Mouse (Mus musculus) small intestine, adult 2 months (tissue): ENCODE measurements at regions not wholly inside any gene's neighbourhood (a gene's known extent, or its start where the extent isn't known, plus 50 kb on each side); places are given as distances from the start of the nearest gene placed in this dataset.

Experiments used
- H3K27ac ChIP-seq: fragments of 200-500 bp; 2 replicates; pipeline ENCODE4 v1.5.1; 2012; ENCODE audit warnings: low read depth, low read length, control low read depth, inconsistent platforms; ENCODE audit not compliant: insufficient read depth
- H3K27me3 ChIP-seq: fragments of 200-500 bp; 2 replicates; pipeline ENCODE4 v1.6.1; 2012; ENCODE audit warnings: mild to moderate bottlenecking, moderate library complexity, low read length, inconsistent platforms; ENCODE audit not compliant: control insufficient read depth, insufficient read depth
- H3K36me3 ChIP-seq: fragments of 200-500 bp; 2 replicates; pipeline ENCODE4 v1.6.1; 2012; ENCODE audit warnings: mild to moderate bottlenecking, low read length, control low read depth, inconsistent platforms; ENCODE audit not compliant: control insufficient read depth, insufficient read depth
- H3K4me1 ChIP-seq: fragments of 200-500 bp; 2 replicates; pipeline ENCODE4 v1.6.1; 2012; ENCODE audit warnings: low read length, inconsistent platforms, mixed read lengths; ENCODE audit not compliant: control insufficient read depth, insufficient read depth, insufficient read length
- H3K4me3 ChIP-seq: fragments of 200-500 bp; 2 replicates; pipeline ENCODE4 v1.5.1; 2012; ENCODE audit warnings: low read depth, mild to moderate bottlenecking, control low read depth, inconsistent platforms, low read length, moderate library complexity
- CTCF ChIP-seq: fragments of 200-500 bp; IDR thresholded peaks from 2 replicates; pipeline ENCODE4 v1.5.1; 2012; ENCODE audit warnings: low read depth, mild to moderate bottlenecking, control low read depth, inconsistent platforms, low read length, moderate library complexity, mixed read lengths; ENCODE audit not compliant: insufficient replicate concordance, insufficient read length; ENCODE audit errors: extremely low read depth
- POLR2A ChIP-seq: fragments of 200-500 bp; IDR thresholded peaks from 2 replicates; pipeline ENCODE4 v1.6.1; 2012; ENCODE audit warnings: low read depth, mild to moderate bottlenecking, control low read depth, inconsistent platforms, low read length, moderate library complexity
- WGBS: fragments of 180-500 bp; shearing (Covaris S2); methylation state at CpG from one replicate; pipeline ENCODE4 v1.1.7; 2018; 5-methylcytosine and 5-hydroxymethylcytosine counted together

DNA sequence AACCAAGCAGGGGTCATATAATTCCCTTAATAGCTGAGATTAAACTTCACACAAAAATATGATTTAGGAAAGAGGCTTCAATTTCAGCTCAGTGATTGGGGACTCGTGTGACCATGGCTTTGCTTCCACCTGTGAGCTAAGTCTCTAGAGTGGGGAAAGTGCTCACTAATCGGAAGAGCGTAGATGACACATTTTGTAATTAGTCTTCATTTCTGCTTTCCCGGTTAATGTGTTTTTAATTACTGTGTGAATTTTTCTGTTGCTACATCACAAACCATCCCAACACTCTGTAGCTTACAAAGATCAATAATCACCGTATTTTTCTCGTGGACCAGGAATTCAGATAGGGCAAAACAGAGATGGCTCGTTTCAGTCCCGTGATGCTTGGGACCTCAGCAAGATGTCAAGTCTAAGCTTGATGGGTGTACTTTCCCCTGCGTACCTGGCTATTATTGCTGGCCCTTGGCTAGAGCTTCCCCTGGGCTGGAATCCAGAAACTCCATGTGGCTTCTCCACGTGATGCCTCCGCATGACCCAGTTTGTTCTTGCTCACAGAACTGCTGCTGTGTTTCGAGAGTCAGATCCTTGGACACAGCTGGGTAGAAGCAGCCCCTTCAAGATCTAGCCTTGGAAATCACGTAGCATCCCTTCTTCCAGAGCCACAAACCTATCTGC lies 107.3 kb downstream of the Bdh1 start:
- Histone ChIP-seq H3K4me1 (peaks cover 4% of the 10 kb centered on the region; the same call in 1 of the 2 replicates), H3K27ac (no peak overlapping the region), H3K36me3 (no peaks in the 10 kb centered on the region), H3K4me3 (no peak overlapping the region), H3K27me3 (no peaks in the 10 kb centered on the region)
- no peak for TF ChIP-seq CTCF
- TF ChIP-seq POLR2A = no peak
- 79% methylated on average over 13 of the region's 13 CpGs for WGBS

DNA sequence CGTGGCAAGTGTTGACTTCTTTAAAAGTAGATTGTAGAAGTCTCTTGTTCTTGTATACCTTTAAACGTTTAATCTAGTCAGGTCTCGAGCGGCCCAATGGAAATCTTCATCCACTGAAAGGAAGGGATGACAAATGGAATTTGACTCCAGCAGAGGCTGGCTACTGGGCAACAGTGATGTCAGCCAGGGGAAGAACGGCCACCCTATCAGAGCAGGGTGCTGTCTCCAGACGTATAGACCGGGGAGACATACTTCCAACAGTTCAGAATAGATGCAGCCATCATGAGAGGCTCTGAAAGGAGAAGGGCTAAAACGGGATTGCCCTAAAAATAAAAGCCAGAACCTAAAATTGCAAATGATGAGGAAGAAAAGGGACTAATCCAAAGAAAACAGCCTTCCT lies 108.0 kb downstream of the Bdh1 start:
- Histone ChIP-seq H3K36me3 (no peaks in the 10 kb centered on the region), H3K4me1 (peaks cover 4% of the 10 kb centered on the region; the same call in 1 of the 2 replicates), H3K27me3 (no peaks in the 10 kb centered on the region), H3K4me3 (no peak overlapping the region), H3K27ac (no peak overlapping the region)
- WGBS = 91% methylated on average over 8 of the region's 8 CpGs
- TF ChIP-seq CTCF (no peak), POLR2A (no peak)

DNA sequence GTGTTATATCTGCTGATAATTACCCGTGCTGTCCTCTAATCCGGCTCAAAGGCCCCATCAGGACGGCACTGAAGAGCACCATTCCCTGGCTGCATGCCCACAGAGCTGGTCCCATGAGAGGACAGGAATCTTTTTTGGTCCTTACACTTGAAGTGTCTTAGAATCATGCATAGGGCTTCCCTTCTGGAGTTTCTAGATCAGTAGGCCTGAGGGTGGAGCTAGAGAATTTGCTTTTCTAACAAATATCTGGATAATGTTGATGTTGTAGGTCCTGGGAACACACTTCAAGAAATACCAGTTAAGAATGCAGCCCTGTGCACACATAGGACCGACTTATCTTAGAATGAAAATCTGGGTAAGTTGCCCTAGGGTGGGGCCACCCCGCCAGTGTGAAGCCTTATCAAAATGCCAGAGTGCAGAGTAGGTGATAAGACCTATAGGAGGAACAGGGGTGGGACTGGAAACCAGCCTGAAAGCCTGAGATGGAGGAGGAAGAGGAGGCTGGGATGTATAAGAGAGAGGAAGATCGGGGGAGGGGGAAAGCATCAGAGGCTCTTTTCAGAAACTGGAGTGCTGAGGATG lies 111.2 kb downstream of the Bdh1 start:
- TF ChIP-seq POLR2A = no peak
- TF ChIP-seq CTCF = no peak
- WGBS = 14% methylated on average over 6 of the region's 6 CpGs
- Histone ChIP-seq H3K4me3 (no peak overlapping the region), H3K4me1 (peaks cover 4% of the 10 kb centered on the region; the same call in 1 of the 2 replicates), H3K27ac (no peak overlapping the region), H3K27me3 (no peaks in the 10 kb centered on the region), H3K36me3 (no peaks in the 10 kb centered on the region)

DNA sequence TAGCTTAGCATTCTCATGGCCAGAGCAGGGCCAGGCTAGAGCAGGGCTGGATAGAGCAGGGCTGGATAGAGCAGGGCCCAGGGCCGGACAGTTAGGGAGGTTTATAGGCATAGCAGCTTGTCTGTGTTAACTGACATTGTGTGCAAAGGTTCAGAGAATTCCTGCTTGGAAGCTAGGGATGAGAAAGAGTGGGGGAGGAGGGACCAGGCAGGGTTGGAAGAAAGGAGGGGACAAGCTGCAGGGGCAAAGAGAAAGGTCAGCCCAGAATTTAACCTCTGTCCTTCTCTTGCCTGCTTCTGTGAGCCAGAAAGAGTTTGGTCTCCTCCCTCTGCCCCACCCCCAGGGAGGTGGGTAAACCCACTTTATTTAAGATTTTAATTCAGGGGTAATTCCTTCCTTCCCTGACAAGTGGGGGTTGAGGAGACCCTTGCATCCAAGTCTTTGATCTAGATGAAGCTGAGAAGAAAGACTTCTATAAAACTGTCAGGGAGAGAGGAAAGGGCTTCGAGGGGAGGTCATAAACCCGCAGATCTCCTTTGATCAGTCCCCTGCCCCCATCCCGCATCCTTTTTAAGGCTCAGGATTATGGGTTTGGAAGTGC lies 112.9 kb downstream of the Bdh1 start:
- Histone ChIP-seq H3K27ac (no peak overlapping the region), H3K4me3 (no peak overlapping the region), H3K4me1 (peaks cover 8% of the 10 kb centered on the region; the same call in 1 of the 2 replicates), H3K36me3 (no peaks in the 10 kb centered on the region), H3K27me3 (no peaks in the 10 kb centered on the region)
- TF ChIP-seq CTCF = no peak
- no peak for TF ChIP-seq POLR2A
- WGBS = 83% methylated on average over 4 of the region's 4 CpGs

DNA sequence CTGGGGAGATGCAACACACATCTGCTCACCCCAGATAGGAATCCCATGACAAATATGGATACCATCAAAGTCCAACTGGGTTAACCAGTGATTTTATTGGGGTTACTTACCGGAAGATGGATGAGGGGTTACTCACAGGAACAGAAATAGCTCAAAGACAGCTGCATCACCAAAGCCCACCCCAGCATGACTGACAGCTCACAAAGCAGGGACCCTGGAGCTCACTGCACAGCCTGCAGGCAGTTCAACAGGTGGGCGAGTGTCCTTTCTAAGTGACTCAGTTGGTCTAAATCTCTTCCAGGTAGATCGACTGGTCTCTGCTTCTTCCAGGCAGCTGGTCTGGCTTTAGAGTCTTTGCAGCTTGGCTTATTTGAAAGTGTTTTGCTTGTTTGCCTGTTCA lies 114.2 kb downstream of the Bdh1 start:
- Histone ChIP-seq H3K27me3 (no peaks in the 10 kb centered on the region), H3K27ac (no peak overlapping the region), H3K36me3 (no peaks in the 10 kb centered on the region), H3K4me1 (peaks cover 8% of the 10 kb centered on the region; the same call in 1 of the 2 replicates), H3K4me3 (no peak overlapping the region)
- 84% methylated on average over 3 of the region's 3 CpGs for WGBS
- TF ChIP-seq POLR2A (no peak), CTCF (no peak)

DNA sequence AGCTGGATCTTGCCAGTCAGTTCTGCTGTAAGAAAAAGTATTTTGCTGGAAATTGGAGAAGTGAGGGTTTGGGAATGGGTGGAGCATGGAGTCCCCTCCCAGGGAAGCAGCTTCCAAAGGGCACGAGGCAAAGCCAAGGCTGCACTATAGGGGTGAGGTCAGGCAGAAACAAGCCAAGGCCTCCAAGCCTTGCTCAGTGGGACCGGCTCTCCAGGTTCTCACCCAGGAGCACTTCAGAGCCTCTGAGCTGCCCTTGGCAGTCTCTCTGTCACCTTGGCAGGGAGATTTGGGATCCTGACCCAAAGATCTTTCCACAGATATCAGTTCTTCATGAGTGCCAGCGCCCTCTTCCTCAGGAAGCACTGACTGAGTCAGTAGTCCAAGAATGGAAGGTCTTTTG lies 116.5 kb downstream of the Bdh1 start:
- no peaks in the 10 kb centered on the region for H3K27me3 ChIP-seq
- no peak overlapping the region for H3K4me3 ChIP-seq
- no peaks in the 10 kb centered on the region for H3K36me3 ChIP-seq
- no peak overlapping the region for H3K27ac ChIP-seq
- TF ChIP-seq POLR2A (no peak), CTCF (no peak)
- peaks cover 5% of the 10 kb centered on the region; the same call in 1 of the 2 replicates for H3K4me1 ChIP-seq
- WGBS = 75% methylated on average over 3 of the region's 3 CpGs

DNA sequence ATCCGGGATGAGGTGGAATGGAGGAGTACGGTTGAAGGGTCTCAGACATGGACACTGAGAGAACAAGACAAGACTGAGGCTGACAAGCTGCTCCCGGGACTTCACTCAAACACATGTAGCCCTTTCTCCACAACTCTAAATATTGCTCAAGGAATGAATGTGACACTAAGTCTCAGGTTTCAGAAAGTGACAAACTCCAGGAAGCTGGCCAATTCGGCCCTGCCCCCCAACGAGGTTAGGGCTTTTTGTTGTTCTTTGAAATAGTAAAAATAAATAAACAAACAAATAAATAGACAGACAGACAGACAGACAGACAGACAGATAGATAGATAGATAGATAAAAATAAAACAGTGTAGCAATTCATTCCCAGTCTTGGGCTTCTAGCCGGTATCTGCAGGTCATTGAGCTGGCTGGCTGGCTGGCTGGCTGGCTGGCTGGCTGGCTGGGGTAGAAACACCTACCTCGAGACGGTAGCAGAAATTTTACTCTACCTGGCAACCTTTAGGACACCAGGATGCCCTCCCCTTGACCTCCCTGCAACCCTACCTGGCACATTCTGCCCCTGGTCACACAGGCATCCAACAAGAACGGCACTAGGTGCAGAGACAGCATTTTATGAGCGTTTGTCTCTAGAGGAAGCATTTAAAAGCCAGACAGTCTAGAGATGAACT lies 119.6 kb upstream of the Dlg1 start:
- no peak overlapping the region for H3K27ac ChIP-seq
- TF ChIP-seq POLR2A = no peak
- no peak for TF ChIP-seq CTCF
- peaks cover 7% of the 10 kb centered on the region; the same call in 1 of the 2 replicates for H3K27me3 ChIP-seq
- no peak overlapping the region for H3K4me3 ChIP-seq
- WGBS = 60% methylated on average over 10 of the region's 10 CpGs
- H3K4me1 ChIP-seq = peaks cover 1% of the 10 kb centered on the region; the same call in 1 of the 2 replicates
- H3K36me3 ChIP-seq = no peaks in the 10 kb centered on the region
